Mouse (Mus musculus) G1E (cell line): ENCODE measurements around the gene Ccm2l.

Source experiments
- CTCF ChIP-seq: IDR thresholded peaks from 2 replicates; pipeline ENCODE4 v1.5.1; 2012; ENCODE audit warnings: low read depth, low read length, inconsistent platforms, mixed read lengths
- GATA1 ChIP-seq: IDR thresholded peaks from 2 replicates; pipeline ENCODE4 v1.6.1; 2012; ENCODE audit warnings: borderline replicate concordance, low read length, inconsistent platforms, mixed read lengths

DNA sequence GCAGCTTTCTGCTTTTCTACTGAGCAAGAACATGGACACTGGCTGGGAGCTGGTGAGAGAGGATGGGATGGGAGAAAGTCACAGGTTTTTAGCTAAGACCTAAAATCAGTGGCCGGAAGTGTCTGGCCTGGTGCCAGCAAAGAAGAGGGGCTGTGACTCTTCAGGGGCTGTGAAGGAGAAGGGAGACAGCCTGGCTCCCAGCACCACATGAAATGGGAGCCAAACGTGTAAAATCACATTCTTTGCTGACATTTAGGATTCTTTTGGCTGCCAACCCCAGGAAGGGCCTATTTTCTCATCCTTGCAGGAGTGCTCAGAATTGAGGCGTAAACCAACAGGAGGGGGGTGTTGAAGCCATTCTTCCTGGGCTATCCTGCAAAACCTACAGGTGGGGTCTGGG, 21.9 kb upstream of the Ccm2l start:
- TF ChIP-seq CTCF (no peak), GATA1 (no peak)
